Mouse (Mus musculus) embryonic facial prominence, embryonic 13.5 days (tissue): ENCODE measurements at regions not wholly inside any gene's neighbourhood (a gene's known extent, or its start where the extent isn't known, plus 50 kb on each side); places are given as distances from the start of the nearest gene placed in this dataset.

Experiments
- ATAC-seq: fragments of 200-750 bp; cut with Nextera tagmentation; 2 replicates; pipeline ENCODE4 v1.8.0; 2017; ENCODE audit warnings: low read depth; ENCODE audit not compliant: insufficient number of reproducible peaks, insufficient read depth, low FRiP score, low TSS enrichment
- H3K27ac ChIP-seq: fragments of 300-500 bp; sonication (generic); 2 replicates; pipeline ENCODE4 v1.5.1; 2015; ENCODE audit warnings: moderate library complexity, mild to moderate bottlenecking, inconsistent platforms
- H3K27me3 ChIP-seq: fragments of 300-500 bp; sonication (generic); 2 replicates; pipeline ENCODE4 v1.6.1; 2015; ENCODE audit warnings: mild to moderate bottlenecking, inconsistent platforms
- H3K36me3 ChIP-seq: fragments of 300-500 bp; sonication (generic); 2 replicates; pipeline ENCODE4 v1.6.1; 2015; ENCODE audit warnings: mild to moderate bottlenecking, inconsistent platforms
- H3K4me1 ChIP-seq: fragments of 300-500 bp; sonication (generic); 2 replicates; pipeline ENCODE4 v1.6.1; 2015; ENCODE audit warnings: inconsistent platforms
- H3K4me2 ChIP-seq: fragments of 300-500 bp; sonication (generic); 2 replicates; pipeline ENCODE4 v1.6.1; 2015; ENCODE audit warnings: moderate library complexity, mild to moderate bottlenecking, inconsistent platforms
- H3K4me3 ChIP-seq: fragments of 300-500 bp; sonication (generic); 2 replicates; pipeline ENCODE4 v1.5.1; 2015; ENCODE audit warnings: mild to moderate bottlenecking, inconsistent platforms
- H3K9ac ChIP-seq: fragments of 300-500 bp; sonication (generic); 2 replicates; pipeline ENCODE4 v1.6.1; 2015; ENCODE audit warnings: mild to moderate bottlenecking, inconsistent platforms
- H3K9me3 ChIP-seq: fragments of 300-500 bp; sonication (generic); 2 replicates; pipeline ENCODE4 v1.6.1; 2016; ENCODE audit warnings: inconsistent platforms
- WGBS: fragments of 180-500 bp; shearing (Covaris S2); methylation state at CpG from one replicate; pipeline ENCODE4 v1.1.7; 2015; ENCODE audit warnings: mixed read lengths; 5-methylcytosine and 5-hydroxymethylcytosine counted together

GRCm38 (mm10) chr17:80789000-80789399 is 60.7 kb upstream of the Map4k3 start:
- Histone ChIP-seq H3K9ac (no peak overlapping the region), H3K4me3 (no peak overlapping the region), H3K27ac (no peak overlapping the region), H3K27me3 (no peaks in the 10 kb centered on the region), H3K4me2 (no peak overlapping the region), H3K9me3 (no peaks in the 10 kb centered on the region), H3K4me1 (0 out of 2 replicates have a peak, but pooled peaks cover 9% of the 10 kb centered on the region), H3K36me3 (no peaks in the 10 kb centered on the region)
- WGBS = 87% methylated on average over 3 of the region's 3 CpGs
- no peak for ATAC-seq

- Histone ChIP-seq H3K27ac (no peak overlapping the region), H3K4me3 (no peak overlapping the region), H3K9me3 (no peaks in the 10 kb centered on the region), H3K4me1 (0 out of 2 replicates have a peak, but pooled peaks cover 2% of the 10 kb centered on the region), H3K27me3 (no peaks in the 10 kb centered on the region), H3K9ac (no peak overlapping the region), H3K4me2 (no peak overlapping the region), H3K36me3 (no peaks in the 10 kb centered on the region)
- 69% methylated on average over 2 of the region's 2 CpGs for WGBS
- ATAC-seq = no peak
Measured at GRCm38 (mm10) chr17:80786858-80787257, 58.6 kb upstream of the Map4k3 start.

GRCm38 (mm10) chr17:80786061-80786851 is 58.0 kb upstream of the Map4k3 start:
- H3K9ac ChIP-seq = no peak overlapping the region
- no peaks in the 10 kb centered on the region for H3K27me3 ChIP-seq
- H3K4me3 ChIP-seq = no peak overlapping the region
- H3K27ac ChIP-seq = no peak overlapping the region
- no peak overlapping the region for H3K4me2 ChIP-seq
- no peak for ATAC-seq
- WGBS = 62% methylated on average over 8 of the region's 8 CpGs
- no peaks in the 10 kb centered on the region for H3K9me3 ChIP-seq
- H3K36me3 ChIP-seq = no peaks in the 10 kb centered on the region
- 0 out of 2 replicates have a peak, but pooled peaks cover 2% of the 10 kb centered on the region for H3K4me1 ChIP-seq

GRCm38 (mm10) chr17:80785476-80785875 is 57.2 kb upstream of the Map4k3 start:
- H3K4me3 ChIP-seq = no peak overlapping the region
- H3K4me2 ChIP-seq = no peak overlapping the region
- no peaks in the 10 kb centered on the region for H3K36me3 ChIP-seq
- peaks cover 4% of the 10 kb centered on the region; the same call in 1 of the 2 replicates for H3K4me1 ChIP-seq
- ATAC-seq = no peak
- H3K27me3 ChIP-seq = no peaks in the 10 kb centered on the region
- H3K27ac ChIP-seq = no peak overlapping the region
- WGBS = 72% methylated on average over 8 of the region's 8 CpGs
- no peak overlapping the region for H3K9ac ChIP-seq
- no peaks in the 10 kb centered on the region for H3K9me3 ChIP-seq

- no peak for ATAC-seq
- H3K27me3 ChIP-seq = no peaks in the 10 kb centered on the region
- H3K27ac ChIP-seq = no peak overlapping the region
- peaks cover 8% of the 10 kb centered on the region; the same call in 1 of the 2 replicates for H3K4me1 ChIP-seq
- no peak overlapping the region for H3K9ac ChIP-seq
- H3K4me2 ChIP-seq = no peak overlapping the region
- no peaks in the 10 kb centered on the region for H3K9me3 ChIP-seq
- no peaks in the 10 kb centered on the region for H3K36me3 ChIP-seq
- H3K4me3 ChIP-seq = no peak overlapping the region
- 78% methylated on average over 4 of the region's 4 CpGs for WGBS
Measured at GRCm38 (mm10) chr17:80785049-80785448, 56.8 kb upstream of the Map4k3 start.

GRCm38 (mm10) chr17:80782233-80782632 is 53.9 kb upstream of the Map4k3 start:
- H3K27ac ChIP-seq = no peak overlapping the region
- WGBS = 57% methylated on average over 1 of the region's 1 CpGs
- H3K4me2 ChIP-seq = no peak overlapping the region
- no peak overlapping the region for H3K9ac ChIP-seq
- H3K4me1 ChIP-seq = peaks cover 16% of the 10 kb centered on the region; the same call in 1 of the 2 replicates
- ATAC-seq = no peak
- no peaks in the 10 kb centered on the region for H3K9me3 ChIP-seq
- H3K27me3 ChIP-seq = no peaks in the 10 kb centered on the region
- no peaks in the 10 kb centered on the region for H3K36me3 ChIP-seq
- H3K4me3 ChIP-seq = no peak overlapping the region

GRCm38 (mm10) chr17:80781621-80782020 is 53.3 kb upstream of the Map4k3 start:
- no peaks in the 10 kb centered on the region for H3K36me3 ChIP-seq
- H3K9ac ChIP-seq = no peak overlapping the region
- peaks cover 16% of the 10 kb centered on the region; the same call in 1 of the 2 replicates for H3K4me1 ChIP-seq
- H3K27ac ChIP-seq = no peak overlapping the region
- no peak overlapping the region for H3K4me2 ChIP-seq
- ATAC-seq = no peak
- WGBS = 93% methylated on average over 12 of the region's 12 CpGs
- no peaks in the 10 kb centered on the region for H3K27me3 ChIP-seq
- H3K9me3 ChIP-seq = no peaks in the 10 kb centered on the region
- H3K4me3 ChIP-seq = no peak overlapping the region

- H3K4me3 ChIP-seq = no peak overlapping the region
- 69% methylated on average over 7 of the region's 7 CpGs for WGBS
- H3K9me3 ChIP-seq = no peaks in the 10 kb centered on the region
- H3K27me3 ChIP-seq = no peaks in the 10 kb centered on the region
- peaks cover 13% of the 10 kb centered on the region; the same call in 1 of the 2 replicates for H3K4me1 ChIP-seq
- no peak overlapping the region for H3K9ac ChIP-seq
- no peak overlapping the region for H3K4me2 ChIP-seq
- 0 out of 2 replicates have a peak overlapping the region, but pooled peaks have one; percentile 0 for H3K27ac ChIP-seq
- no peaks in the 10 kb centered on the region for H3K36me3 ChIP-seq
- ATAC-seq = no peak
Measured at GRCm38 (mm10) chr17:80780303-80780702, 52.0 kb upstream of the Map4k3 start.

- no peak overlapping the region for H3K27ac ChIP-seq
- H3K4me1 ChIP-seq = peaks cover 13% of the 10 kb centered on the region; the same call in 1 of the 2 replicates
- no peak overlapping the region for H3K4me2 ChIP-seq
- ATAC-seq = no peak
- H3K27me3 ChIP-seq = no peaks in the 10 kb centered on the region
- WGBS = 42% methylated on average over 6 of the region's 6 CpGs
- no peak overlapping the region for H3K4me3 ChIP-seq
- H3K36me3 ChIP-seq = no peaks in the 10 kb centered on the region
- no peak overlapping the region for H3K9ac ChIP-seq
- no peaks in the 10 kb centered on the region for H3K9me3 ChIP-seq
Measured at GRCm38 (mm10) chr17:80779782-80780181, 51.5 kb upstream of the Map4k3 start.
